Mouse (Mus musculus): ENCODE results near the gene Hoxd8. TPM values are rescaled to one million over a fixed set of nuclear protein-coding genes. Genes with fewer than 3 reads are reported as not detected.

Hoxd8 gene
- total RNA-seq, 2 experiments from 2014 or later, result not detected

DNA sequence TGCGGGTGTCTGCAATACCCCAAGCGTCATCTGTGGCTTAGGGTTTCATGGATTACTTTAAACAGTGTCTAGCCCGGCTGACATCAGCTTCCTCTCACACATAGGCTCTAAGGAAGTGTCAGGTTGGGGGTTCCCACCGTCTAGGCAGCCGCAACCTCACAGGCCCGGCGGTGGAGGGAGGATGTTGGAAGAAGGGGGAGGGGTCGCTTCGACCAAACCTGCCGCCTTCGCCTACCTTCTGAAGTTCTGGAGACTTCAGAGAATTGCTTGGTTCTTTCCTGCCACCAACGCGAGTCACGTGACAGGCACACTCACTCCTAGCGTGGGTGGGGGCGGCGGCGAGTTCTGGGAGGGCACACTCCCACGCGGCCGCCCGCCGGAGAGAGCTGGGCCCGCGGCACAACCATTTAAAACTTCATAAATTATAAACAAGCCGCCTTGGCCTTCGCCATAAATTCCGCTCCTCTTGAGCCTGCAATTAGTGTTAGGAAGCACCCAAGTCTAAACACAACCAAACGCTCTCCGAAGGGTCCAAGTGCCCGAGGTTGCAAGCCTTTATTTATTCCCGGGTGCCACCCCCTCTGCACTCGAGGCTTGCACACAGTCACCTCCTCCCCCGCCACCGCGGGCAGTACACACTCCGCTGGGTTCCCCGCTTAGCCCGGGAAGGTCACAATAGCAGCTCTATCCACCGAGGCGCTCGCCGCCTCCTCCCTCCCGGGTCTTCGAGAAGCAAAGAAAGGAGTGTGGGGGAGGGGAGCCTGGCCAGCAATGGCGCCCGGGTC is 45.1 kb downstream of the Hoxd8 start:
- no peak for DNase-seq (ENCODE audit: low spot score in 2 of 2)

DNA sequence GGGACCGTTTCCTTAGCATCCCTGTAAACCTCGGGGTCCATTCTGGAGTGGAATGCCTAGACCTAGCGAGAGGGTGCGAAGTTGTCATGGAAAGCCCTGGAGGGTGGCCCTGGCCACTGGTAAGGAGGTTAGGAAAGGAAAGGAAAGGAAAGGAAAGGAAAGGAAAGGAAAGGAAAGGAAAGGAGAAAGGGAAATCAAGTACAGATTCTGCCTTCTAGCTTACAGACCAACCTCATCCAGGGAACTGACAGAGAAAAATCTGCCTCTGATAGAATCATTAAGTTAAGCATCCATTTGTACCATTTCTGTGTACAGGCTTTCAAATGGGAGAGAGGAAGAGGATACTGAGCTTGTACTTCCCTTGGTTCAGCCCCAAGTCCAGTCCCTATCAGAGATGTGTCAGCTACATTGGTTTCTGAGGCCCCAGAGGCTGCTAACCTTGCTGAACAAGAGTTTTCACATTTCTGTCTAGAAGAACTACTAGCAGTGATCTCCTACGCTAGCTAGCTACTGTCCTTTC is 46.4 kb downstream of the Hoxd8 start:
- no peak for DNase-seq (ENCODE audit: low spot score in 2 of 2)

DNA sequence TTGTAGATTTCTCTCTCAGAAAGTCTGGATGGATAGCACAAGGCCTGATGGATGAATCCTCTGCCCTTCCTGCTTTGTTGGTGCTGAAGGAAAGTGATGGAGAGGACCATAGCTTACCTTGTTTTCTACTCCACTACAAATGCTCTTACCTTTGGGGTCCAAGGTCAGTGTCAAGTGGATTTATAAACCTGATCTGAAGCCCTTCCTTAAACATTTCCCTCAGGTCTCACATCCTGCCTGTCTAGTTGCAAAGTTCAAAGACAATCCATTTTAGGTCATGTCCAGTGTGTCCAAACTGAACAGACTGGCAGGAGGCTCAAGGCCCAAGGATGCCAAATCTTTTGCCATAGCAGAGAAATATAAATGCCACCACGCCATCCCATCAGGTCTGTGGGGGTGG is 47.4 kb downstream of the Hoxd8 start:
- no peak for DNase-seq (ENCODE audit: low spot score in 2 of 2)

DNA sequence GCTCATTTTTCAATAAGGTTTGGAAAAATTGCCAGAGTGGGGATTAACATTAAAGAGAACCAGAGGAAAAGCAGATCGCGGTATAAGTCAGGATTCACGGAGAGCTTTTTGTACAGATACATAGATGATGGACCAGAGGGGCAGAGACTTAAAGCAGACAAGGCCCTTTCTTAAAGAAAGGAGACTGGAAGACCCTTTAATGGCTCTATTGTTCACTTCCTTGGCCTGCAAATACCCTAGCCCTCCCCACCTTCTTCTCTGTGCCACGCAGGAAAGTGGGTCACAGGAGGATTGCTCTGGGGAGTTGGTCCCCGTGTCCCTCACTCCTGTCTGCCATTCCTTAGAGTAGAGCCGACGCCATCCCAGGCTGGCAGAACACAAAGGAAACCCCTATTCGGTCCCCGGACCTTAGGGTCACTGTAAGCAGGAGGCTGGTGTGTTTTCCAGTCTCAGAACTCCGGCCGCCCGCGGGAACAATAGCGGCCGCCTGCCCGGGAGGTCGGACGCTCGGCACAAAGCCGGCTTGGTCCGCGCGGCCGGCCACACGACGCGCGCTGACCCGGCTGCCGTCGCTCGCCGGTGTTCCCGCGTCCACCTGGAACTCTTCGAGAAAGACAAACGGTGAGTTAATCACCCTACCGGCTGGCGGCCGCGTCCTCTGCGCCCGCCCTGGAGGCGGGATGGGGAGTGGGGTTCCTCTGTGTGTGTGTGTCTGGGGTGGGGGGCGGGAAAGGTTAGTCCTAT is 48.2 kb downstream of the Hoxd8 start:
- no peak for DNase-seq (ENCODE audit: low spot score in 2 of 2)

DNA sequence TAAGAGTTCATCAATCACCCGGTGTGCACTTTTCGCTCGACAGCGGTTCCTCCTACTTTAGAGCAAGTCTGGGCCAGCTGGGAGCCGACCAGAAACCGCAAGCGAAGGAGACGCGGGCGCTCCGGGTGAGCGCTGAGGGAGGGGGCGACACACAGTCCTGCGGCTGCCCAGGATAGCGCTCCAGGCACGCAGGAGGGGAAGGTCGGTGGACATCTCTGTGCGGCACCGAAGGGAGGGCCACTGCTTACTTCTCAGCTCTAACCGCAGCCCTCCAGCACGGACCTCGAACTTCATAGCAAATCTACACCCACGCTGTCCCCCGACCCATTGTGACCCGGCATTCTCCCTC is 48.7 kb downstream of the Hoxd8 start:
- DNase-seq (ENCODE audit: low spot score in 2 of 2), result no peak

DNA sequence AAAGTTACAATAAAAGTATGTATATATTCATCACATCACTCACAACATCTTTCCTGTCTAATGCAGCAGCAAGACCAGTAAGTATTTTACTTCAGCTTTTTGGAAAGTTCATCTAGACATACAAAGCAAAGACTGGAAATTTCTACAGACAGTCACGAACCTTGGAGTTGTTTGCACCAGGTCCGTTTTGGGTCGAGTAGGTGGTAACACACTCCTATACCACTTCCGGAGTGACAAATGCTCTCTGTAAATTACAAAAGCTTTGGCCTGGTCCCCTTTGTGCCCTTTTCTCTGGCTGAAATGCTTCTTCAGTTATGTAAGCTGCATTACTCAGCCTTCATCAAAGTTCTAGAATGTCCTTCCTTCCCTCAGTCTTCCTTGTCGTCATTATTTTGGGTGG is 49.3 kb downstream of the Hoxd8 start:
- DNase-seq (ENCODE audit: low spot score in 2 of 2), result no peak

Small RNA genes within 50 kb of the gene (microRNA-seq; reads per million reads assigned to microRNA genes)
- 0 reads per million in 2 experiments for gene Gm44463
- 17.8 to 17.9 reads per million in 2 experiments for gene Mir10b

Other genes with a start within 250 kb of the Hoxd8 start
- gene Lnpk, start 125.2 kb upstream of the Hoxd8 start, total RNA-seq (2021), result 10 to 100 TPM; 67.4 to 78.8 TPM
- gene Evx2, start 45.1 kb upstream of the Hoxd8 start, total RNA-seq (2021), result not detected
- not detected for gene Hoxd13, start 36.3 kb upstream of the Hoxd8 start, total RNA-seq (2021)
- gene Hoxd12, start 29.6 kb upstream of the Hoxd8 start, total RNA-seq (2021), result not detected
- not detected for gene Hoxd11, start 25.1 kb upstream of the Hoxd8 start, total RNA-seq (2021)
- not detected for gene Hoxd10, start 12.7 kb upstream of the Hoxd8 start, total RNA-seq (2021)
- gene Hoxd9, start 6.9 kb upstream of the Hoxd8 start, total RNA-seq (2021), result not detected
- gene Hoxd3, start 7.3 kb downstream of the Hoxd8 start, total RNA-seq (2021), result not detected
- gene Hoxd4, start 7.3 kb downstream of the Hoxd8 start, total RNA-seq (2021), result not detected
- gene Gm28230, start 22.1 kb downstream of the Hoxd8 start, total RNA-seq (2021), result not detected
- gene Hoxd1, start 58.4 kb downstream of the Hoxd8 start, total RNA-seq (2021), result not detected
- 10 to 100 TPM; 44.0 to 47.6 TPM for gene Mtx2, start 121.2 kb downstream of the Hoxd8 start, total RNA-seq (2021)